Mouse (Mus musculus): ENCODE measurements around the gene Rai14.

GRCm38 (mm10) chr15:10558465-10558864 lies 156.0 kb downstream of the Rai14 start, which contains the start of gene Ttc23l:
- no peak for TF ChIP-seq CTCF (IDR thresholded peaks at IDR 0.05; ENCODE audit: borderline replicate concordance, control insufficient read depth, extremely low read depth, insufficient read depth, low read length, poor library complexity)
- TF ChIP-seq POLR2A (IDR thresholded peaks at IDR 0.05; ENCODE audit: control insufficient read depth, extremely low read depth, insufficient read depth, low read length, poor library complexity): no peak

All from thymus, adult 2 months (tissue).